Comparison of ENCODE assay signal across 8 mouse cellular contexts in genomic region chr15:77799491-77800474, GRCm38 (mm10). TPM values are rescaled to one million over a fixed set of nuclear protein-coding genes. Genes with fewer than 3 reads are reported as not detected.
DNase-seq lines count a peak whose midpoint lies in the region; ATAC-seq lines count a peak whose summit lies in the region.

No protein-coding gene starts in this region.

- no peaks in the 10 kb centered on the region for H3K9me3 ChIP-seq in kidney, embryonic 14.5 days (ENCODE audit: control insufficient read depth, low read length)
- no peaks in the 10 kb centered on the region for H3K9me3 ChIP-seq in hindbrain, embryonic 12.5 days (replicated peaks)

- H3K9ac ChIP-seq in kidney, embryonic 14.5 days (ENCODE audit: low read depth, low read length), result peak overlapping the region; percentile 42; the same call in 1 of the 2 replicates
- H3K9ac ChIP-seq in hindbrain, embryonic 12.5 days, result no peak overlapping the region

- H3K4me1 ChIP-seq in kidney, embryonic 14.5 days (ENCODE audit: control insufficient read depth, insufficient read depth, low read length), result peaks cover 38% of the 10 kb centered on the region
- peaks cover 28% of the 10 kb centered on the region for H3K4me1 ChIP-seq in hindbrain, embryonic 12.5 days

- peak overlapping the region; percentile 94 for H3K27ac ChIP-seq in kidney, embryonic 14.5 days (ENCODE audit: low read depth, low read length)
- H3K27ac ChIP-seq in hindbrain, embryonic 12.5 days, result peak overlapping the region; percentile 83

- DNase-seq in kidney, adult 8-10 months, result no peak
- peak; percentile 48 for DNase-seq in NIH3T3 (ENCODE audit: low read depth)
- peak; percentile 62 for DNase-seq in naive thymus-derived CD4-positive, alpha-beta T cell, adult 2 months (ENCODE audit: low read depth)
- no peak for DNase-seq in c-Kit-positive CD71-positive TER-119-positive erythroid progenitor cells, embryonic 14.5 days (ENCODE audit: low spot score)
- no peak for DNase-seq in ovary, adult 18-20 months (ENCODE audit: low spot score)
- no peak for DNase-seq in urinary bladder, postnatal 25 days (ENCODE audit: low spot score)

- ATAC-seq in kidney, embryonic 14.5 days (ENCODE audit: low FRiP score, low TSS enrichment), result no peak
- ATAC-seq in hindbrain, embryonic 12.5 days (ENCODE audit: low FRiP score), result no peak

- WGBS in kidney, embryonic 14.5 days, result 79% methylated on average over 8 of the region's 8 CpGs
- WGBS in hindbrain, embryonic 12.5 days, result 86% methylated on average over 8 of the region's 8 CpGs

- H3K27me3 ChIP-seq in kidney, embryonic 14.5 days (ENCODE audit: control insufficient read depth, insufficient read depth, low read length), result no peaks in the 10 kb centered on the region
- H3K27me3 ChIP-seq in hindbrain, embryonic 12.5 days, result no peaks in the 10 kb centered on the region

- peaks cover 71% of the 10 kb centered on the region for H3K36me3 ChIP-seq in kidney, embryonic 14.5 days (ENCODE audit: control insufficient read depth, insufficient read depth, low read length)
- peaks cover 27% of the 10 kb centered on the region; the same call in 1 of the 2 replicates for H3K36me3 ChIP-seq in hindbrain, embryonic 12.5 days

- no peak overlapping the region for H3K4me2 ChIP-seq in kidney, embryonic 14.5 days (replicated peaks; ENCODE audit: low read depth, low read length)
- no peak overlapping the region for H3K4me2 ChIP-seq in hindbrain, embryonic 12.5 days (replicated peaks)

- H3K4me3 ChIP-seq in kidney, embryonic 14.5 days (ENCODE audit: low read length), result no peak overlapping the region
- H3K4me3 ChIP-seq in hindbrain, embryonic 12.5 days, result no peak overlapping the region

RNA-seq across cellular contexts. Expression of gene Myh9, which starts 42.2 kb away (rescaled TPM):
- 43.8 and 72.3 TPM in 2 replicates for polyA plus RNA-seq in kidney, embryonic 14.5 days (2014; fragmentation: Nextera tagmentation; extraction: Ambion mirVana)
- 32.0 and 33.5 TPM in 2 replicates for polyA plus RNA-seq in hindbrain, embryonic 12.5 days (2016; fragmentation: Nextera tagmentation; extraction: Ambion mirVana)

RNA-seq across cellular contexts. Expression of gene Apol8, which starts 43.0 kb away (rescaled TPM):
- not detected in 2 replicates for polyA plus RNA-seq in kidney, embryonic 14.5 days (2014; fragmentation: Nextera tagmentation; extraction: Ambion mirVana)
- polyA plus RNA-seq in hindbrain, embryonic 12.5 days (2016; fragmentation: Nextera tagmentation; extraction: Ambion mirVana), result 0.22 and 0.47 TPM in 2 replicates

Comparison
In these comparisons a context has a peak if more than half of its experiments do, and no peak if none do; other contexts are left out.
1. DNase-seq: peak in NIH3T3 (single experiment) and naive thymus-derived CD4-positive, alpha-beta T cell, adult 2 months (single experiment); none in kidney, adult 8-10 months (0 of 2), c-Kit-positive CD71-positive TER-119-positive erythroid progenitor cells, embryonic 14.5 days (single experiment), ovary, adult 18-20 months (single experiment) and urinary bladder, postnatal 25 days (single experiment).